Comparison of ENCODE assay signal across 11 mouse cellular contexts in the genomic region with DNA sequence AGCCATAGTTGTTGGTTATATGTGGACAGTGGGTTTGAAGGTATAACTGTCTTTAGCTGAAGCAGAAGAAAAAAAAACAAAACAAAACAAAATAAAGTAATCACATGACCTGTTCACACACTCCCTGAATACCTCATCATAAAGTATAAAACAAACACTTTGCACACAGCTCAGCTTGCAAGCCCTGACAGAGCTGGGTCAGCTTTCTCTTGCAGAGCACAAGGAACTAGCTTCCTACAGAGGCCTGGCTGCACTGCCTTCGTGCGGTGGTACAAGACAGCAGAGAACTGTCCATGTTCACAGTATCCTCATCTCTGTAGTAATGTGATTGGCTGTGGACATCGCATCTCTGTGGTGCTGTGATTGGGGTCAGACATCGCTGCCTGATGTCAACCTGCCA. TPM values are rescaled to one million over a fixed set of nuclear protein-coding genes. Genes with fewer than 3 reads are reported as not detected.
"Had no signal": no experiment of that assay in that cellular context is flagged by ENCODE, and none has a peak within 500 bp of the region (broad histone marks: within the 10 kb centered on the region; RNA-seq: fewer than 3 reads in every experiment).

No protein-coding gene starts in this region.

RNA-seq across cellular contexts. Expression of gene Sytl3, which starts 28.5 kb away (rescaled TPM):
- total RNA-seq: midbrain, postnatal 0 days had no signal
- polyA plus RNA-seq: limb, embryonic 10.5 days; limb, embryonic 11.5 days; limb, embryonic 12.5 days; limb, embryonic 13.5 days; liver, adult 2 months; liver, embryonic 11.5 days; liver, embryonic 12.5 days; midbrain, embryonic 11.5 days; midbrain, embryonic 12.5 days; myocyte had no signal
